Mouse (Mus musculus) limb, embryonic 13.5 days (tissue): ENCODE data around the gene Efr3b. TPM values are rescaled to one million over a fixed set of nuclear protein-coding genes. Genes with fewer than 3 reads are reported as not detected.

Experiments
- ATAC-seq: fragments of 200-750 bp; cut with Nextera tagmentation; 2 replicates; pipeline ENCODE4 v1.8.0; 2017; ENCODE audit warnings: low read depth, moderate number of reproducible peaks, moderate TSS enrichment; ENCODE audit not compliant: low FRiP score
- H3K27ac ChIP-seq: fragments of 300-500 bp; sonication (generic); 2 replicates; pipeline ENCODE4 v1.5.1; 2015; ENCODE audit warnings: inconsistent platforms, mild to moderate bottlenecking, moderate library complexity
- H3K27me3 ChIP-seq: fragments of 300-500 bp; sonication (generic); 2 replicates; pipeline ENCODE4 v1.6.1; 2015; ENCODE audit warnings: mild to moderate bottlenecking, inconsistent platforms
- H3K36me3 ChIP-seq: fragments of 300-500 bp; sonication (generic); 2 replicates; pipeline ENCODE4 v1.6.1; 2015; ENCODE audit warnings: inconsistent platforms, mild to moderate bottlenecking, moderate library complexity
- H3K4me1 ChIP-seq: fragments of 300-500 bp; sonication (generic); 2 replicates; pipeline ENCODE4 v1.6.1; 2015; ENCODE audit warnings: inconsistent platforms
- H3K4me2 ChIP-seq: fragments of 300-500 bp; sonication (generic); replicated peaks from 2 replicates; pipeline ENCODE4 v1.6.1; 2015; ENCODE audit warnings: inconsistent platforms, mild to moderate bottlenecking, moderate library complexity
- H3K4me3 ChIP-seq: fragments of 300-500 bp; sonication (generic); 2 replicates; pipeline ENCODE4 v1.5.1; 2015; ENCODE audit warnings: moderate library complexity, mild to moderate bottlenecking, inconsistent platforms
- H3K9ac ChIP-seq: fragments of 300-500 bp; sonication (generic); 2 replicates; pipeline ENCODE4 v1.6.1; 2015; ENCODE audit warnings: mild to moderate bottlenecking, inconsistent platforms
- H3K9me3 ChIP-seq: fragments of 300-500 bp; sonication (generic); 2 replicates; pipeline ENCODE4 v1.6.1; 2016; ENCODE audit warnings: inconsistent platforms
- WGBS: fragments of 180-500 bp; shearing (Covaris S2); methylation state at CpG from one replicate; pipeline ENCODE4 v1.1.7; 2015; 5-methylcytosine and 5-hydroxymethylcytosine counted together
- polyA plus RNA-seq: library from polyadenylated mRNA; unstranded; fragments of >200 nt; fragmentation: Nextera tagmentation; extraction: Ambion mirVana; gene quantifications from 2 replicates; pipeline ENCODE4 v1.2.1, GENCODE M21; 2015

Efr3b gene
- polyA plus RNA-seq, 1 experiment from 2014 or later, result 6.2 TPM

DNA sequence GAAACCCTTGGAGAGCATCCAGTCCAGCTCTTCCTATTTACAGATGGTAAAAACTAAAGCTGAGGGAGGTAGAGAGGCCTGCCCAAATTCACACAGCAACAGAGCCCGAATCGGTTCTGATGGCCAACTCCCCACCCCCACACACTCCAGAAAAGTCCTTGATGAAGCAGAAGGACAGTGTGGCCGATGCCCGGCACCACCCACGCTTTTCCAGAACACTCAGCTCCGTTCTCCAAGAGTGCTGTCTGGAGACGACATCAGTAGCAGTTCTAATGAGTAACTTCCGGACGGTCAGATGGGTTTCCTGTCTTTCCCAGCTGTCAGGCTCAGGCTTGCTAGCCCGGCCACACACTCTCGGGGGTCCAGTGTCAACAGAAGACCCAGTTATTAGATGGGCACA, 10.2 kb downstream of the Efr3b start:
- WGBS, result 79% methylated on average over 11 of the region's 11 CpGs
- no peak overlapping the region for H3K9ac ChIP-seq
- no peak overlapping the region for H3K4me3 ChIP-seq
- H3K4me2 ChIP-seq, result no peak overlapping the region
- no peaks in the 10 kb centered on the region for H3K27me3 ChIP-seq
- H3K36me3 ChIP-seq, result no peaks in the 10 kb centered on the region
- no peak overlapping the region for H3K27ac ChIP-seq
- ATAC-seq, result no peak
- no peaks in the 10 kb centered on the region for H3K9me3 ChIP-seq
- H3K4me1 ChIP-seq, result no peaks in the 10 kb centered on the region

DNA sequence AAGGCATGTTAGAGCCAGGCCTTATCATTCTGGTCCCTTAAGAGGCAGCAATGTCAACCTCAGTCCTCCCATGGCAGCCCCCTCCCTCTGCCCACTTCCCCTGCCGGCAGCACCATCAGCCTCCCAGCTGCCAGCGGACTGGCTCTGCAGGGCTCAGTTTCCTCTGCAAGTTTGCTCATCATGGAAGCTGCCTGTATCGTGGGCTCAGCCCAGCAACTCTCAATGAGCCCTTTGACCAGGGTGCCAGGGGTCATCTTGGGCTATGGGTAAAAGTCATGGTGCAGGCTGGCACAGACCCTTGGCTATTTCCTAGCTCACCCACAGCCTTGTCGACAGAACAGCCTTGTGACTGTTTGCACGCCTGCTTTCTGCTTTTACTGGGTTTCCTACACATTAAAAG, 14.4 kb downstream of the Efr3b start:
- H3K36me3 ChIP-seq, result no peaks in the 10 kb centered on the region
- H3K9me3 ChIP-seq, result no peaks in the 10 kb centered on the region
- no peak overlapping the region for H3K4me2 ChIP-seq
- no peak for ATAC-seq
- no peak overlapping the region for H3K9ac ChIP-seq
- H3K27me3 ChIP-seq, result no peaks in the 10 kb centered on the region
- H3K4me3 ChIP-seq, result no peak overlapping the region
- 72% methylated on average over 5 of the region's 5 CpGs for WGBS
- H3K27ac ChIP-seq, result no peak overlapping the region
- peaks cover 4% of the 10 kb centered on the region; the same call in 1 of the 2 replicates for H3K4me1 ChIP-seq

DNA sequence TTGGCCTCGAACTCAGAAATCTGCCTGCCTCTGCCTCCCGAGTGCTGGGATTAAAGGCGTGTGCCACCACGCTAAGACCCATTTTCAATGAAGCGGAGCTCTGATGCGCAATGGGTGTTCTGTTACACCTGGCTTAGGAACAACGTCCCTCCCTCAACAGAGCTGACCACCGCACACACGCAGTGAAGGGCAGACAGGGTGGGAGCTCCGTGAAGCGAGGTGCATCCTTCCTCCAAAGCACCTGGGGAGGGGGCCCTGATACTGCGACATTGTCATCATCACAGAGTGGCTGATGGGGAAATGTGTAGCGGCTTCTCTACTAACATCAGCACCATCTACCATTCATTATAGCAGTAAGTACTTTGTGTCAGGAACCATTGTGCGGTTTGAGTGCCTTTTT, 15.2 kb downstream of the Efr3b start:
- no peaks in the 10 kb centered on the region for H3K27me3 ChIP-seq
- no peak overlapping the region for H3K27ac ChIP-seq
- no peaks in the 10 kb centered on the region for H3K9me3 ChIP-seq
- no peak for ATAC-seq
- H3K4me2 ChIP-seq, result no peak overlapping the region
- H3K36me3 ChIP-seq, result no peaks in the 10 kb centered on the region
- H3K9ac ChIP-seq, result no peak overlapping the region
- 93% methylated on average over 14 of the region's 14 CpGs for WGBS
- H3K4me3 ChIP-seq, result no peak overlapping the region
- H3K4me1 ChIP-seq, result peaks cover 4% of the 10 kb centered on the region; the same call in 1 of the 2 replicates

DNA sequence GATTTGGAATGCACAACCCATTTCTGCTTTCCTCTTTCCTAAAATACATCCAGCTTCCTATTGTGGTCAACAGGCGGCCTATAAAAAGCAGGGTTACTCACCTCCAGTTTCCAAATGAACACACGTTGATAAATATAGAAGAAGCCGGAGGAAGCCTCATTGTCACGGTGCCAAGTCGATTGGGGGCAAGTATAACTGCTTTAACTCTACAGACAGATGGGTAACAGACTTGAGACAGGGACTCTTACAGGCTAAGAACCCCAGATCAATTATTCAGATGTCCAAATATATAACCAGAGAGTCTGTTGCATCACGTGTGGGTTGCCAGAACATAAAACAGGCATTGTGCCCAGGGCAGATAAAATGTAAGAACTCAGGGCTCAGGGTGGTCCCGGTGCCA, 15.9 kb downstream of the Efr3b start:
- 71% methylated on average over 7 of the region's 7 CpGs for WGBS
- Histone ChIP-seq H3K36me3 (no peaks in the 10 kb centered on the region), H3K27me3 (no peaks in the 10 kb centered on the region), H3K4me3 (no peak overlapping the region), H3K4me2 (no peak overlapping the region), H3K9ac (no peak overlapping the region), H3K4me1 (peaks cover 4% of the 10 kb centered on the region; the same call in 1 of the 2 replicates), H3K9me3 (no peaks in the 10 kb centered on the region), H3K27ac (no peak overlapping the region)
- no peak; the same call in 1 of the 2 replicates for ATAC-seq

DNA sequence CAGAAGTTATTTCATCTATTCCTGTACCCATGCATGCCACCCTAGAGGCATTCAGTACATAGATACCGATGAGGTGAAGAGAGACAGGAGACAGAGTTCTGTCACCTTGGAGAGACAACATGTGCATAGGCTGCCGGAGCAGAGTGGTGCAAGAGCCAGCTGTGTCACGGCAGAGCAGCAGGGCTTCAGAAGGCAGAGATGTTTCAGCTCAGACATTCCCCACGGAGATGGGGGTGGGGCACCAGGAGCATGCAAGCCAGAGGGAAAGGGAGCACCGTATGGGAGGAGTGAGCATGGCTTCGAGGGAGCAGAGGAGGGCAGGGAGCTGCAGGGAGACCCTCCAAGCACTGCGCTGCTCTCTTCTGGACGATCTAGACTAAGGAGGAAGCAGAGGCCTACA, 18.2 kb downstream of the Efr3b start:
- H3K36me3 ChIP-seq, result no peaks in the 10 kb centered on the region
- no peak overlapping the region for H3K4me3 ChIP-seq
- H3K4me2 ChIP-seq, result no peak overlapping the region
- no peak overlapping the region for H3K9ac ChIP-seq
- ATAC-seq, result no peak
- no peaks in the 10 kb centered on the region for H3K27me3 ChIP-seq
- no peaks in the 10 kb centered on the region for H3K9me3 ChIP-seq
- no peak overlapping the region for H3K27ac ChIP-seq
- H3K4me1 ChIP-seq, result peaks cover 4% of the 10 kb centered on the region; the same call in 1 of the 2 replicates
- WGBS, result 46% methylated on average over 8 of the region's 8 CpGs

DNA sequence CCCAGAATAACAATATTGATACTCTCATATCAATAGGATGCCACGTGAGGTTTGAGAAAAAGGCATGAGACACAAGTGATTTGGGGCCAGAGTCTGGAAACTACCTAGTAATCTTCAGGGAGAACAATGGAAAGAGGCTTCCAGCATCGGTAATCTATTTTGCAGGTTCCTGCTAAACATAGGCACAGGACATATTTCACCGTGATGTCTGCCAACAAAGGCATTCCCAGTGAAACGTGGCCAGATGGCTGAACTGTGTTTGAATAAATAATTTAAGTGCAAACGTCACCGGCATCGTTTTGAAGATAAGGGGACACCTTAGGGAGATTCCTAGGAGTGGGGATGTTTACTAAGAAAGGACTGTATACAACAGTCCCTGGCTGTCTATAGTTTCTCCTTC, 22.4 kb downstream of the Efr3b start:
- 64% methylated on average over 7 of the region's 7 CpGs for WGBS
- H3K9ac ChIP-seq, result no peak overlapping the region

DNA sequence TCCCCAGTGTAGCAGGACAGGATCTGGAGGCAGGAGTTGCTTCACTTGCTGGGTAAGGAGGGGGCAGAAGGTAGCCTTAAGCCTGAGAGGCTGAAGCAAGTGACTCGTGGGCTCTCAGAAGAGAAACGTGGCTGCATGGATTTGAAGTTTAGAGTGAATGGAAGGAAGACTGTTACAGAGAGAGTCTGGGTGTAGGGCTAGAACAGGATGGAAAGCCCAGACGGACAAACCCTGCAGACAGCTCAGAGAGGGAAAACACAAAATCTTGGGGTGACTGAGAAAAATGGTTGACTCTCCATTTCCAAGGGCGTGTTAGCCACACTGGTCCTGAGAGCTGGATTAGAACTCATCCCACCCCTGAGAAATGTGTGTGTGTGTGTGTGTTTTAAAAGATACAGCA, 23.0 kb downstream of the Efr3b start:
- Histone ChIP-seq H3K9me3 (no peaks in the 10 kb centered on the region), H3K27ac (no peak overlapping the region), H3K4me2 (no peak overlapping the region), H3K27me3 (no peaks in the 10 kb centered on the region), H3K36me3 (no peaks in the 10 kb centered on the region), H3K9ac (no peak overlapping the region), H3K4me3 (no peak overlapping the region), H3K4me1 (peaks cover 4% of the 10 kb centered on the region; the same call in 1 of the 2 replicates)
- 79% methylated on average over 4 of the region's 4 CpGs for WGBS
- ATAC-seq, result no peak

More for the DNA sequence above, 22.4 kb downstream of the Efr3b start:
- ATAC-seq, result no peak
- no peaks in the 10 kb centered on the region for H3K36me3 ChIP-seq
- H3K4me3 ChIP-seq, result no peak overlapping the region
- H3K27me3 ChIP-seq, result no peaks in the 10 kb centered on the region
- no peaks in the 10 kb centered on the region for H3K9me3 ChIP-seq
- H3K4me2 ChIP-seq, result no peak overlapping the region
- H3K4me1 ChIP-seq, result peaks cover 4% of the 10 kb centered on the region; the same call in 1 of the 2 replicates
- no peak overlapping the region for H3K27ac ChIP-seq

DNA sequence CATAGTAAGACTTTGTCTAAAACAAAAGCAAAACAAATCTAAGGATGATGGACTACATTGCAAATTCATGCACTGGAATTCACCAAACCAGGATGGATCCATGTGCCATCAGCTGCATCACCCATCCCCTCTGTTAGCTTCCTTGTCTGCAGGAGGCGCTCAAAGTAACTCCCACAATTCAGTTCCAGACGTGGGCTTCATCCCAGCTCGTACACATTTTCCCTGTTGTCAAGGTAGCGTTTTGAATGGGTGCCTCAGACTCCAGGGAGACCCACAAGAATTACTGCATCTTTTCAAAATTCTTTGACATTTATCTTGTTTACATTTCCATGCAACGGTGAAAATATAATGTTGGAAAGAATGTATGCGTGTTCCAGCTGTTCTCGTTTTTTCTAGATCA, 23.5 kb downstream of the Efr3b start:
- Histone ChIP-seq H3K9ac (no peak overlapping the region), H3K4me3 (no peak overlapping the region), H3K4me1 (no peaks in the 10 kb centered on the region), H3K4me2 (no peak overlapping the region), H3K9me3 (no peaks in the 10 kb centered on the region), H3K27ac (no peak overlapping the region), H3K36me3 (no peaks in the 10 kb centered on the region), H3K27me3 (no peaks in the 10 kb centered on the region)
- WGBS, result 78% methylated on average over 7 of the region's 7 CpGs
- ATAC-seq, result no peak

DNA sequence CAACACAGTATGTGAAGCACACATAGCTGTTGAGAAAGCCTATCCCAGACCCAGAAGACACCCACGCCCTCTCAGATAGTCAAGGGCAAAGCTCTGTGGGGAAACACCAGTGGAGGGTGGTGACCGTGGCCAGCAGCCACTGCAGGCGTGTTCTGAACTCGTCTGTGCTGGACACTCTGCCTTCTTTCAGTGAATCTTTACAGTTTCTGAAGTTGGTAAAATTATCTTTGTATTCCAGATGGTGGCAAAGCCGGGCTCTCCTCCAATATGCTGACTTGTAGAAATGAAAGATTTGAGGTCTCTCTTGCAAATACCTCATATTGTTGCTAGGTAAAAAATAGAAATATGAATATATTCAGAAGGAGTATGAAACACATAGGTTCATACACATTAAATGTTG, 27.0 kb downstream of the Efr3b start:
- H3K9ac ChIP-seq, result no peak overlapping the region
- 86% methylated on average over 5 of the region's 5 CpGs for WGBS
- no peaks in the 10 kb centered on the region for H3K9me3 ChIP-seq
- H3K4me3 ChIP-seq, result no peak overlapping the region
- ATAC-seq, result no peak
- H3K36me3 ChIP-seq, result no peaks in the 10 kb centered on the region
- H3K27me3 ChIP-seq, result no peaks in the 10 kb centered on the region
- no peak overlapping the region for H3K4me2 ChIP-seq
- H3K27ac ChIP-seq, result no peak overlapping the region
- H3K4me1 ChIP-seq, result peaks cover 15% of the 10 kb centered on the region

DNA sequence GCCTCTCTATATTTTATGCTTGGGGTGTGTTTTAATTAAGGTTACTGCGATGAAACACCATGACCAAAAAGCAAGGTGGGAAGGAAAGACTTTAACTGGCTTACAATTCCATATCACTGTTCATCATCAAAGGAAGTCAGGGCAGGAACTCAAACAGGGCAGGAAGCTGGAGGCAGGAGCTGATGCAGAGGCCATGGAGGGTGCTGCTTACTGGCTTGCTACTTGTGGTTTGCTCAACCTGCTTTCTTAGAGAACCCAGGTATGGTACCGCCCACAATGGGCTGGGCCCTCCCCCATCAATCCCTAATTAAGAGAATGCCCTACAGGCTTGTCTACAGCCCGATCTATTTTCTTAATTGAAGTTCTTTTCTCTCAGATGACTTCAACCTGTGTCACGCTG, 27.4 kb downstream of the Efr3b start:
- H3K4me1 ChIP-seq, result peaks cover 15% of the 10 kb centered on the region
- H3K9ac ChIP-seq, result no peak overlapping the region
- H3K9me3 ChIP-seq, result no peaks in the 10 kb centered on the region
- H3K27ac ChIP-seq, result no peak overlapping the region
- H3K4me3 ChIP-seq, result no peak overlapping the region
- no peaks in the 10 kb centered on the region for H3K27me3 ChIP-seq
- H3K4me2 ChIP-seq, result no peak overlapping the region
- WGBS, result 75% methylated on average over 4 of the region's 4 CpGs
- H3K36me3 ChIP-seq, result no peaks in the 10 kb centered on the region
- ATAC-seq, result no peak

DNA sequence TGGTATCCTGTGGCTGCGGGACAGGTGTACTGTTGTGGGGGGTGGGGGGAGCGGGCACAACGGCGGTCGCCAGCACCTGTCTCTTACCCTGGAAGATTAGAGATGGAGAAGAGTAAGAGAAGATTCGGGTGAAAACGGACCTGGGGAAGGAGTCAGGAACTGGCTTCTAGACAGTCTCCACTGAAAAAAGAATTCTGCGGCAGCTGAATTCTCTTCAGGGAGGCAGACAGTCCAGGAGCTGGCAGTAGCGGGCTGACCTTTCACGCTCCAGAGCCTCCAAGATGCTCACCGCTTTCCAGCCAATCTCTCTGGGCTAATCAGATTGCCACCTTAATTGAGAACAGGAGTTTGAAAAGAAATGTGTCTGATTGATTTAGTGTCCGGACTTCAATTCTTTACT, 30.0 kb downstream of the Efr3b start:
- 0 out of 2 replicates have a peak overlapping the region, but pooled peaks have one; percentile 23 for H3K4me2 ChIP-seq
- no peak overlapping the region for H3K4me3 ChIP-seq
- no peaks in the 10 kb centered on the region for H3K27me3 ChIP-seq
- 28% methylated on average over 12 of the region's 12 CpGs for WGBS
- H3K36me3 ChIP-seq, result no peaks in the 10 kb centered on the region
- H3K4me1 ChIP-seq, result peaks cover 15% of the 10 kb centered on the region
- H3K9ac ChIP-seq, result no peak overlapping the region
- ATAC-seq, result no peak
- no peaks in the 10 kb centered on the region for H3K9me3 ChIP-seq
- no peak overlapping the region for H3K27ac ChIP-seq

DNA sequence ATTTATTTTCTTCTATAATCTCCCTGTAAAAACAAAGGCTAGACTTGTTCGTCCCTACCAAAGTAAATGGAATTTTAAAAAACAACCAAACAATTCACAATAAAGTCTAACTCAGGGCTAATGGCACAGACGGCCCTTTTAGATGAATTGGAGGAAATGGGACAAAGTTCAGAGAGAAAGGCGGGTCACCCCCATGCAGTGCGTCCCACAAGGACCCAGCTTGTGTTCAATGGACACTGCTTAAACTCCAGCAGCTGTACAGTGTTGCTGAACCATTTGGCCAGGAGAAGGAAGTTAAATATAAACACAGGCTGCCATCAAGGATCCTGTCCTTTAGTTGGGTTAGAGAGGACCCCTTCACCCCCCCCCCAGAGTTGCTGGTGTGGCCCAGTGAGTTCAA, 30.9 kb downstream of the Efr3b start:
- no peak for ATAC-seq
- WGBS, result 55% methylated on average over 4 of the region's 4 CpGs

DNA sequence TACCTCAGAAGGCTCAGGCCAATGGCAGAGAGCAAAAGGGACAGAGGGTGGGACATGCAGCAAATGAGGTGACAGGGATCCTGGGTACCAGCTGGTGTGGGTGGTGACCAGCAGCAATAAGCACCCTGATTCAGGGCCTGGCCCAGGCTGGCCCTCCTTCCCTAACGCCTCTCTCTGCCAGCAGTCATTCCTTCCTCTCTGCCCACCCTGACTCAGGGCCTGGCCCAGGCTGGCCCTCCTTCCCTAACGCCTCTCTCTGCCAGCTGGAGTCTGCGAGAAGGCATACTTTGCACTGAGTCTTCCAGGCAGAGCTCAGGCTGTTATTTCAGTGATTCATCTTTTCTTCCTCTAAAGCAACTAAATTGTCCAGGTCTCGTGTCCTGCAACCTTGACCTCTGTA, 31.5 kb downstream of the Efr3b start:
- WGBS, result 47% methylated on average over 4 of the region's 4 CpGs
- Histone ChIP-seq H3K4me1 (peaks cover 15% of the 10 kb centered on the region), H3K9me3 (no peaks in the 10 kb centered on the region), H3K27ac (no peak overlapping the region), H3K36me3 (no peaks in the 10 kb centered on the region), H3K9ac (no peak overlapping the region), H3K4me3 (no peak overlapping the region), H3K27me3 (no peaks in the 10 kb centered on the region), H3K4me2 (no peak overlapping the region)
- no peak for ATAC-seq

More for the DNA sequence above, 30.9 kb downstream of the Efr3b start:
- H3K9ac ChIP-seq, result no peak overlapping the region
- no peak overlapping the region for H3K4me3 ChIP-seq
- no peaks in the 10 kb centered on the region for H3K36me3 ChIP-seq
- H3K4me1 ChIP-seq, result peaks cover 15% of the 10 kb centered on the region
- no peaks in the 10 kb centered on the region for H3K27me3 ChIP-seq
- no peak overlapping the region for H3K27ac ChIP-seq
- no peak overlapping the region for H3K4me2 ChIP-seq
- no peaks in the 10 kb centered on the region for H3K9me3 ChIP-seq
